Mouse (Mus musculus): ENCODE data around the gene Pde3a.

DNA sequence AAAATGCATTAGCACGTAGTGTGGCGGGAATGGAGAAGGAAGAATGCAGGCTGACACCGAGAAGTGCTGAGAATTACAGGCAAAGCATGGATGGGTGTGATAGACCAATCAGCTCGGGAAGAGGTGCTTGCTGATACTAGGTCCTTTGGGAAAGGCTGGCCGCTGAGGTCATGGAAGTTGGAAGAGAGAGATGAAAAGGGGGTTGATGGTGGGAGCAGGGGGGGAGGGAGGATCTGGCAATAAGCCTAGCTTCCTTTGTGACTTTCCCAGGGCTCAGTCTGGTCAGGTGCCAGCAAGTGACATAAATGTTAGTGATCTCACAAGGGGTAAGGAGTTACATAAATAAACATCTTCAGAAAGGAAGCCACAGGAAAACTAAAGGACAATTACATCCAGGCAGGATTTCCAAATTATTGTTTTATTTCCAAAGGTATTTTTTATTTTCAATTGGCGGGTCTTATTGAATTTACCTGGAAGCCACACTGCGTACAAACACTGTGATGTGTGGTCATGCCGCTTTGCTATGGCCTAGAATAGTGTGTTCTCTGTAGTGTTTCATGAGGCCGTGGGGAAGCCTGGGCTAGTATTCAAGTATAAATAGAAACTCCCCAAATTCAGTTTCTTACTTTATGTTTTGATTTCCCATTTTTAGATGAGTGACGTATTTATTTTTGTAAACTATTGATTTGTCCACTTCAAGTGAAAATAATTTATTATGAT is 236.4 kb downstream of the Pde3a start:
- no peak for TF ChIP-seq GATA1 (IDR thresholded peaks at IDR 0.05; ENCODE audit: borderline replicate concordance, low read length)
- no peak for TF ChIP-seq FLI1 (IDR thresholded peaks at IDR 0.05; ENCODE audit: low read length)
